Mouse (Mus musculus) left cerebral cortex, postnatal 14 days (tissue): ENCODE measurements around the gene Flnc. TPM values are rescaled to one million over a fixed set of nuclear protein-coding genes. Genes with fewer than 3 reads are reported as not detected.

Experiments used
- microRNA-seq, 2 experiments: library from miRNA; unstranded; fragments of <30 nt; microRNA quantifications; one replicate each; pipeline ENCODE4 v1.2.0; 2022
- total RNA-seq, 2 experiments: library from RNA; stranded (reverse); gene quantifications; 2 replicates each; pipeline ENCODE4 v1.2.3; 2021

Flnc gene
- total RNA-seq, 2 experiments from 2014 or later, result 2.0 to 2.2 TPM

Small RNAs within 50 kb of the gene (microRNA-seq; reads per million reads assigned to microRNA genes)
- gene Gm26220, result 0.53 to 1.0 reads per million in 2 experiments
- gene Gm44354, result 0 reads per million in 2 experiments

Other genes with a start within 250 kb of the Flnc start
- 10 to 100 TPM; 86.5 to 99.2 TPM for gene Impdh1, start 216.9 kb upstream of the Flnc start, total RNA-seq
- 1 to 10 TPM; 5.7 to 6.5 TPM for gene Hilpda, start 160.8 kb upstream of the Flnc start, total RNA-seq
- gene Fam71f2, start 153.7 kb upstream of the Flnc start, total RNA-seq, result under 1 TPM in 1 of 2 experiments, not detected in 1; 0.44 TPM
- not detected for gene Fam71f1, start 114.1 kb upstream of the Flnc start, total RNA-seq
- 10 to 100 TPM; 88.7 to 89.1 TPM for gene Calu, start 85.2 kb upstream of the Flnc start, total RNA-seq
- gene Opn1sw, start 44.8 kb upstream of the Flnc start, total RNA-seq, result under 1 TPM; 0.33 to 0.66 TPM
- gene Ccdc136, start 36.9 kb upstream of the Flnc start, total RNA-seq, result 100 to 1,000 TPM in 1 of 2 experiments, 10 to 100 TPM in 1; 90.1 to 104 TPM
- gene Atp6v1f, start 34.5 kb downstream of the Flnc start, total RNA-seq, result 100 to 1,000 TPM; 253 to 268 TPM
- 1 to 10 TPM in 1 of 2 experiments, under 1 TPM in 1; 0.70 to 1.3 TPM for gene Atp6v1fnb, start 38.2 kb downstream of the Flnc start, total RNA-seq
- 1 to 10 TPM; 5.9 to 7.6 TPM for gene Kcp, start 74.7 kb downstream of the Flnc start, total RNA-seq
- 1 to 10 TPM; 3.6 to 4.9 TPM for gene Irf5, start 93.4 kb downstream of the Flnc start, total RNA-seq
- gene Tnpo3, start 176.6 kb downstream of the Flnc start, total RNA-seq, result 10 to 100 TPM; 67.1 to 70.3 TPM